Mouse (Mus musculus): ENCODE measurements around the gene Gpr4. TPM values are rescaled to one million over a fixed set of nuclear protein-coding genes. Genes with fewer than 3 reads are reported as not detected.

The Gpr4 gene
- total and polyA plus RNA-seq, 3 experiments: 0.15 to 0.19 TPM; not detected in 1

DNA sequence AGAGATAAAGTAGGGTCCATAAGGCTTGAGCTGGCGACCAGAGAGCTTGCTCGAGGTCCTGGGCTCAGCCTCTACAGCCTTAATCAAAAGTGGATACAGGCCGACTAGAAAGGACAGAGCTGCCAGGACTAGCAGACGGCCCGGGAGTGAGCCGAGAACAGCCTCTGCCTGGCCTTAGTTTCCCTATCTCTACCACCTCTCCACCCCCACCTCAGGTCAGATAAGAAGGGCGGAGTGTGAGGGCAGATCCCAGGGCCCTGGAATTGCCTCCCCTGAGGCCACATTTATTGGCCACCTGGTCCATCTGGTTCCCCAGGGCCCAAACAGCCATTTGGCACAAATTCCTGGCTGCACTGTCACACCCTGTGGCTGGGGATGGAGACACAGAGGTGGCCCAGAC is 52.8 kb downstream of the Gpr4 start:
- DNase-seq (ENCODE audit: low read depth, low spot score): peak; percentile 65
- no peaks in the 10 kb centered on the region for H3K9me3 ChIP-seq (replicated peaks; ENCODE audit: insufficient read depth, low read length)
- TF ChIP-seq TAL1 (IDR thresholded peaks at IDR 0.05; ENCODE audit: low read length): no peak; the same call in none of the 2 replicates
- TF ChIP-seq ZKSCAN1 (IDR thresholded peaks at IDR 0.05; ENCODE audit: low read depth, low read length): no peak
- no peak; the same call in 1 of the 2 replicates for TF ChIP-seq MYC (IDR thresholded peaks at IDR 0.05; ENCODE audit: low read depth, low read length)
- no peak for TF ChIP-seq RAD21 (IDR thresholded peaks at IDR 0.05; ENCODE audit: low read depth, low read length)
- TF ChIP-seq BHLHE40 (IDR thresholded peaks at IDR 0.05; ENCODE audit: borderline replicate concordance, low read depth, low read length): no peak
- peak; percentile 67 for TF ChIP-seq TCF12 (IDR thresholded peaks at IDR 0.05; ENCODE audit: low read depth, low read length)
- TF ChIP-seq MXI1 (IDR thresholded peaks at IDR 0.05; ENCODE audit: low read depth, low read length): 0 out of 2 replicates have a peak, but pooled peaks have one; percentile 9
- TF ChIP-seq E2F4 (IDR thresholded peaks at IDR 0.05; ENCODE audit: borderline replicate concordance, low read depth, low read length): no peak
- peak; percentile 52 for TF ChIP-seq NELFE (IDR thresholded peaks at IDR 0.05; ENCODE audit: low read depth, low read length)
- TF ChIP-seq MYB (IDR thresholded peaks at IDR 0.05; ENCODE audit: low read depth, low read length): no peak
- no peak for TF ChIP-seq POLR2AphosphoS5 (IDR thresholded peaks at IDR 0.05; ENCODE audit: borderline replicate concordance, low read depth, low read length)
- 0 out of 2 replicates have a peak, but pooled peaks have one; percentile 48 for TF ChIP-seq TBP (IDR thresholded peaks at IDR 0.05; ENCODE audit: low read depth, low read length)
- no peak for TF ChIP-seq UBTF (IDR thresholded peaks at IDR 0.05; ENCODE audit: borderline replicate concordance, insufficient read depth, low read depth, low read length)
- TF ChIP-seq KAT2A (conservative IDR thresholded peaks at IDR 0.05; ENCODE audit: low read depth, low read length): no peak
- TF ChIP-seq RCOR1 (IDR thresholded peaks at IDR 0.05; ENCODE audit: low read depth, low read length): peak; percentile 64
- no peak for TF ChIP-seq MAFK (IDR thresholded peaks at IDR 0.05; ENCODE audit: borderline replicate concordance, low read depth, low read length)
- 0 out of 2 replicates have a peak, but pooled peaks have one; percentile 34 for TF ChIP-seq MEF2A (IDR thresholded peaks at IDR 0.05; ENCODE audit: extremely low read depth, insufficient replicate concordance, low read depth, low read length, poor library complexity, severe bottlenecking)
- no peak for TF ChIP-seq ZC3H11A (IDR thresholded peaks at IDR 0.05; ENCODE audit: low read depth, low read length)
- peak in 1 of 2 experiments; percentile 71 for TF ChIP-seq EP300 (IDR thresholded peaks at IDR 0.05; ENCODE audit: low read depth in 1 of 2, low read length in 2 of 2)
- TF ChIP-seq ETS1 (IDR thresholded peaks at IDR 0.05; ENCODE audit: low read depth, low read length): peak; percentile 59
- no peak for TF ChIP-seq CHD2 (IDR thresholded peaks at IDR 0.05; ENCODE audit: low read length)
- TF ChIP-seq POLR2AphosphoS2 (IDR thresholded peaks at IDR 0.05; ENCODE audit: low read length): peak; percentile 33; the same call in 1 of the 2 replicates
- TF ChIP-seq ZMIZ1 (IDR thresholded peaks at IDR 0.05; ENCODE audit: low read depth, low read length): 0 out of 2 replicates have a peak, but pooled peaks have one; percentile 22
- 0 out of 2 replicates have a peak, but pooled peaks have one; percentile 12 for TF ChIP-seq MAX (IDR thresholded peaks at IDR 0.05; ENCODE audit: low read length)
- peak; percentile 78 for TF ChIP-seq GATA1 (IDR thresholded peaks at IDR 0.05; ENCODE audit: low read depth, low read length)
- TF ChIP-seq GABPA (IDR thresholded peaks at IDR 0.05; ENCODE audit: low read depth, low read length): no peak
- TF ChIP-seq NRF1 (IDR thresholded peaks at IDR 0.05; ENCODE audit: insufficient read depth, low read depth, low read length, poor library complexity, severe bottlenecking): no peak
- TF ChIP-seq HCFC1 (IDR thresholded peaks at IDR 0.05; ENCODE audit: low read depth, low read length): 0 out of 2 replicates have a peak, but pooled peaks have one; percentile 15
- TF ChIP-seq JUND (IDR thresholded peaks at IDR 0.05; ENCODE audit: low read depth, low read length): no peak
- TF ChIP-seq ZNF384 (IDR thresholded peaks at IDR 0.05; ENCODE audit: low read depth, low read length): no peak
- peak in 1 of 2 experiments; percentile 41; a peak in 2 of 4 replicates for TF ChIP-seq POLR2A (IDR thresholded peaks at IDR 0.05; ENCODE audit: control insufficient read depth in 1 of 2, insufficient read depth in 1 of 2, low read depth in 1 of 2, low read length in 2 of 2, poor library complexity in 1 of 2)
- TF ChIP-seq USF1 (IDR thresholded peaks at IDR 0.05; ENCODE audit: low read depth, low read length): no peak
- peak overlapping the region; percentile 55 for H3K9ac ChIP-seq (ENCODE audit: control insufficient read depth, low read depth, low read length, poor library complexity, severe bottlenecking)
- H3K27ac ChIP-seq (ENCODE audit: control insufficient read depth, low read depth, low read length): peak overlapping the region; percentile 95
- H3K27me3 ChIP-seq (ENCODE audit: control insufficient read depth in 1 of 2, insufficient read depth in 2 of 2, low read length in 2 of 2): no peaks in the 10 kb centered on the region
- H3K4me1 ChIP-seq (ENCODE audit: control insufficient read depth in 1 of 2, insufficient read depth in 2 of 2, low read length in 2 of 2): peaks cover 9 to 40% of the 10 kb centered on the region in 2 experiments
- H3K36me3 ChIP-seq (ENCODE audit: control insufficient read depth in 1 of 2, insufficient read depth in 2 of 2, low read length in 2 of 2): peaks cover 0 to 29% of the 10 kb centered on the region in 2 experiments; a peak in 3 of 4 replicates
- peaks cover 36% of the 10 kb centered on the region for H3K79me2 ChIP-seq (ENCODE audit: control insufficient read depth, insufficient read depth, low read length, poor library complexity)
- peak overlapping the region; percentile 27 to 37 for H3K4me3 ChIP-seq (ENCODE audit: control insufficient read depth in 1 of 2, insufficient read depth in 1 of 2, low read depth in 2 of 2, low read length in 2 of 2)
